Mouse (Mus musculus) layer of hippocampus, adult 9-11 months (tissue): ENCODE measurements at regions not wholly inside any gene's neighbourhood (a gene's known extent, or its start where the extent isn't known, plus 50 kb on each side); places are given as distances from the start of the nearest gene placed in this dataset.

Experiments used
- DNase-seq: peaks from one replicate; pipeline ENCODE4 v3.0.0; 2022

DNA sequence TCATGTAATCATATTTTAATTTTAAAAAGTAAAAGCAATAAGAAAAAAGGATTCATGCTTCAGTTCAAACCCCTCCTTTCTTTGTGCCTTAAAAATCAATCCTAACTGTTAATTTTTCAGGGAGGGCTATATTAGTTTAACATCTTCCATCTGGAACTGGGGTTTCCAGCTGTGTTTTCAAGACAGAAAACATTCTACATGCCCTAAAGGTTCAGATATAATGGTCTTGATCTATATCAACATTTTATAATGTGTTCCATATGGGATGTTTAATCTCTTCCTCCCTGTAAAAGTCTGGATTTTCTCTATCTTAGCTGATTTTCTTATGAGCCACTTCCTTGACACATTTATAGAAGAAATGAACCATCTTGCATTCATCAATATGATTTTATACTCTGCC is 205.9 kb upstream of the Grm7 start:
- no peak for DNase-seq

DNA sequence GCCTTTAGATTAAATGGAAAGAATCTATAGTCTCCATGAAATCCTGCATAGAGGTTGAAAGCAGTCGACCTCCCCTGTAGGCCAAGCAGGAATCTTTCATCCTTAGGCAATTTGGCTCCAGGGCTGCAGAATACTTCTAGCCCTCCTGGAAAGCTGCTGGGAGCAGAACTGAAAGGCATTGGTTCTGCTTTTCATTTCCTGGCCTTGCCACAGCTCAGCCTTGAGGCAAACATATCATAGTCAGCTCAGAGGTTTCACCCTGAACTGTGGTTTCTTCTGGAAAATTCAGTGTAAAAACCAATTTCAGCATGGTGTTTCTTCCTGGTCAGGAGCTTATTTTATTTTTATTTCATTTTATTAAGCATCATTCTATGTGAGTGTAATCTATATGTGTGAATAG is 182.0 kb upstream of the Grm7 start:
- no peak for DNase-seq

DNA sequence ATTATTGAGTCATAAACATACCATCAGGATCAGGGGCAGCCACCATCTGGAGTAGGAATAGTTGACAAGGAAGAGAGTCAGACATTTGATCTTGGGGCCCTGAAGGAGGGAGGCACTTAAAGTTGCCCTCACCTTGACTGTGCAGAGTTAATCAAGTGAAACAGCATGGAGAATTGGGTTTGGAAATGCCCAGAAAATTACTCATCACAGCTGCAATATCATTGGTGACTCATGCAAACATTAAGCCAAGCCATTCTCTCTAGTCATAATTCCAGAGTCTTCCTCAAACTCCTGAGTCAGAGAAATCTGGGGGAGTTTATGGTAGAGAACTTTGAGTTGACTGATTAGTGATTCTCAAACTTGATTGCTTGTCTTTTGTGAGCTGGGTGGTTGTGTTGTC is 177.7 kb upstream of the Grm7 start:
- DNase-seq, result no peak

DNA sequence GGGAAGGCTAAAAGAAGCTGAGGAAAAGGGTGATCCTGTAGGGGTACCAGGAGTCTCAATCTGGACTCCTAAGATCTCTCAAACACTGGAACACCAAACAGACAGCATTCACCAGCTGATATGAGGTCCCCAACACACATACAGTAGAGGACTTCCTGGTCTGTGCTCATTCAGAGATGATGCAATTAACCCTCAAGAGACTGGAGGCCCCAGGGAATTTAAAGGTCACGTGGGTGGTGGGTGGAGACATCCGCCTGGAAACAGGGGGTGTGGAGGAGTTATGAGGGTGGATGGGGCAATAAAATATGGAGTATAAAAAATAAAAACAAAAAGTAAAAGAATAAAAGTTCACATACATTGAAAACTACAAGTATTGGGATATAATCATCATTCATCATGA is 139.5 kb upstream of the Grm7 start:
- DNase-seq, result no peak

DNA sequence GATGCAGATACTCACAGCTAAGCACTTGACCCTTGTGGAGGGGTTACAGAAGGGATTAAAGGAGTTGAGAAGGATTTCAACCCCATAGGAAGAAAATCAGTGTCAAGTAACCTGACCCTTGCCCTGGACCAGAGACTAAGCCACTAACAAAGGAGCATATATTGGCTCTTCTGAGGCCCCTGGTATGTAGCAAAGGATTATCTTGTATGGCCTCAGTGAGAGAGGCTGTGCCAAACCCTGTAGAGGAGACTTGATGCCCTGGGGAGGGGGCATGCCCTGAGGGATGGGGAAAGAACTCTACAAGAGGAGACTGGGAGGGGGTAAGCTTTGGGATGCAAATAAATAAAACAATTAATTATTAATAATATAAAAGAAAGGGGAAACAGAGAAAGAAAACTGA is 134.9 kb upstream of the Grm7 start:
- no peak for DNase-seq

DNA sequence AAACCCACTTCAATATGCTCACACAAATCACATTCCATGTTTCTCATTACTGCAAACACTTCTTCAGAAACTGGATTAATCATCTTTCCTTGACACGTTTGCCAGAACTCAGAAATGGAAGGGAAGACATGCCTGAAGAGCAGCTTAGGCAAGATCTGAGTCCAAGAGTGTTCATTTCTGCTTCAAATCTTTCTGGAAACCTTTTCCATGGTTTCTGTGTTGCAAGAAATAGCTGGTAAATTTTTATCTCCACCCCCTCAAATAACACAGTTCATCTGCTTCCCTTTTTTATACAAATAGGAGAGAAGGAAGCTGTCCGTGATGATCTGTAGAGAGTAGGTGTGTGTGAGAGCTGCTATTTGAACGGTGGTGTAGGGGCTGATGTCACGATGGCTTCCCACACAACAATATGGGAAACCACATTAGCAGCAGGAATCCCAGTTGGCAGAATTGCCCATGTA is 106.6 kb upstream of the Grm7 start:
- DNase-seq, result peak; percentile 82

DNA sequence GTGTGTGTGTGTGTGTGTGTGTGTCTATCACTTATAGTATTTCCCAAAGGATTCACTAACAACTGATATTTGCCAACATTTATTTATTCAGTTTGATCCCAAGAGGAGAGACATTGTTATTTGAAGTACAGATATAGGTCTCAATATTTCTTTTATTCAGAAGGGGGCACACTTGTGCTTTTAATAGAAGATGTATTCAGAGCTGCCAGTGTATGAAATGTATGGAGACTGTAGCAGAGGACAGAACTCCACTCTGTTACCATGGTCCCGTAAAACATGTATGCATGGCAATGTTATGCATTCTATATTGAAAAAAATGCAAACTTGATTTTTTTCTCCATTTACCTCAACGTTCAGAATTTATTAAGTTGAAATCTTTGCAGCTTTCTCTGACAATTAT is 99.8 kb upstream of the Grm7 start:
- no peak for DNase-seq

DNA sequence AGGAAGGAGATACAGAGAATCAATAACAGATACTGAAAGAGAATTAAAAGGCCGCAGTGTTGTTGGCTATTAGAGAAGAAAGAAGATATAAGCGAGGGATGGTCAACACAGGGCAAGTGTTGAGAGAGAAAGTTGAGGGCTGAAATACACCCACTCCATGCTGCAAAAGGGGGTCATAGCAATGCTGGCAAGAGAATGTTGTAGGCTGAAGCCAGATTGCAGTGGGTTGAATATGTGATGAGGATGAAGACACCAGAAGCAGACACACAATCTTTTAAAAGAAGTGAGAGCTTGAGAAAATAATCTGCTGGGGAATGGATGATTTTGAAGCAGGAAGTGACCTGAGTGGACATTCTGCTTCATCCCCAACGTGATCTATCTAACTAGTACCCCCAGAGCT is 90.5 kb upstream of the Grm7 start:
- DNase-seq, result no peak

DNA sequence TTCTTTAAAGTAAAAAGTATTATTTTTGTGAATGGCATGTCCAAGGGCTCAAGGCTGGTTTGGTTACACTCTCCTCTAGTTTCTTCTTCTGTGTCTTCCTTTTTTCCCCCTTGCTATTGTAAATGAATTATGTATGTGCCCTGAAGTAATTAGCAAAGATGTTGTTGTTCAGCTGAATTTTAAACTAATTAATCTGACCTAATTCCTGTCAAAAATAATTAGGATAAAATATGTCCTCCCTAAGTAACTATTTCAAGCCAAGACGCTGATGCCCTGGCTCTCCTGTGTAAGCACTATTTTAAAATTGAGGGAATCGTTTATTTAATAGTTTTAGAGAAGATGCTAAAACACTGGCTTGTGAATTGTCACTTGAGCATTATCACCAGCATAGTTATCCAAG is 85.7 kb upstream of the Grm7 start:
- no peak for DNase-seq

DNA sequence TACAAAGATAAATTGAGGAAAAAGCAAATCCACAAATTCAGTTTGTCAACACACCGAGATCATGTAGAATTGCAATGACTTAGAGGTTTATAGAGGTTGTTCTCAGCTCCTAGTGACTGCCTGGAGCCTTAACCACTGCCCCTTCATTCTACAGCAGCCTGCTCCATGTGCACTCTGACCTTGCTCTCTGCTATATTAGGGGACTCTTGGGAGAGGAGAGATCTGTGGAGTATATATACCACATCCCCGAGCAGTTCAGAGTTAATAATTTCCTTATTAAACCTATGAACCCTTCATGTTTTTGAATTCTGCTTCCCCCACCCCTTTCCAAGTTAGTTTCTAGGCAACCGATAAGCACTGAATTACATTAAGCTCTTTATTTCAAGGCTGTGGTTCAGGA is 85.0 kb upstream of the Grm7 start:
- DNase-seq, result no peak

DNA sequence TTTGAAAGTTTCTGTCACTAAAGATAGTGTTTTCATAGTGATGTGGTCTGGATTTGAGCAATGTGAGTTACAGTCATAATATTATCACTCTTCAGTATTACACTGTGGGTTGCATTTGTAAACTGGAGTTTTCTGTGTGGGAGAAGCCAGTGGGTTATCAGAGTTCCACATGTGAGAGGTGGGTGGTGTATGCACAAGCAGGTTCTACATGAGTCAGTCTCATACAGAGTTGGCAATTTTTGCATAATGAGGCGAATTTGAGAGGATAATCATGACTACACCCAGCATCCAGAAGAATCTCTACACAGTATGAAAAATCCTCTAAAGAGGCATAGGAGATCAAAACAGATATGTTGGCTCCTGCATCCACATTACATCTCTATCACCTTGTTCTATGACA is 68.2 kb upstream of the Grm7 start:
- peak; percentile 58 for DNase-seq
